Mouse (Mus musculus): ENCODE data around the gene Hist1h2bc. TPM values are rescaled to one million over a fixed set of nuclear protein-coding genes. Genes with fewer than 3 reads are reported as not detected.
A peak's percentile ranks its signal among the peaks of the same experiment; 100 is the strongest.

Hist1h2bc gene
- polyA plus RNA-seq, 1 experiment from 2014 or later: 15.1 TPM

DNA sequence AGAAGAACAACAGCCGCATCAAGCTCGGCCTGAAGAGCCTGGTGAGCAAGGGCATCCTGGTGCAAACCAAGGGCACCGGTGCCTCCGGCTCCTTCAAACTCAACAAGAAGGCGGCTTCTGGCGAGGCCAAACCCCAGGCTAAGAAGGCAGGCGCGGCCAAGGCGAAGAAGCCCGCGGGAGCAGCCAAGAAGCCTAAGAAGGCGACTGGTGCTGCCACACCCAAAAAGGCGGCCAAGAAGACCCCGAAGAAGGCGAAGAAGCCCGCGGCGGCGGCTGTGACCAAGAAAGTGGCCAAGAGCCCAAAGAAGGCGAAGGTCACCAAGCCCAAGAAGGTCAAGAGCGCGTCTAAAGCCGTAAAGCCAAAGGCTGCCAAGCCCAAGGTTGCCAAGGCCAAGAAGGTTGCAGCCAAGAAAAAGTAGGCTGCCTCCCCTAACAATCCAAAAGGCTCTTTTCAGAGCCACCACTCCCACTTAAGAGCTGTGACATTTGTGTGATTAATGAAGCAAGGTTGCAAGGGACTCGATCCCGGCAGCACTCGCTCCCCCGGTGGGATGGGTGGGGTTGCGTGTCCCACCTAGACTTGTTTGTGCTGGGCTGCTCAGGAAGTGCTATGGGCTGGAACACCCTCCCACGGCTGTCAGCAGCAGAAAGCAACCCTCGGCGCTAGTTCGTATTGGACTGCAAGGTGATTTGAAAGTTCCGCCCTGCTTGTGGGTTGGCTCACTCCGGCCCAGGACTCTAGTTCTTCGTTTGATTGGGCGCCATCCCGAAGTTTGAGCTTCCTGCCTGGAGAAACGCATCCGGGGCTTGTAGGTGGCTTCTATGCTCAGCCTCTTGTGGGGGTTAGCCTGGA lies 55.3 kb downstream of the Hist1h2bc start:
- DNase-seq (ENCODE audit: low spot score) (peak; percentile 86), ATAC-seq (ENCODE audit: low FRiP score) (peak; percentile 92)
- peaks cover 12% of the 10 kb centered on the region; the same call in 1 of the 2 replicates for H3K4me1 ChIP-seq (replicated peaks; ENCODE audit: control insufficient read depth, insufficient read depth, low read length)
- peak overlapping the region; percentile 63 for H3K9ac ChIP-seq
- peak overlapping the region; percentile 80 for H3K27ac ChIP-seq
- no peaks in the 10 kb centered on the region for H3K9me3 ChIP-seq (ENCODE audit: control insufficient read depth, low read length)
- H3K4me2 ChIP-seq (replicated peaks): peak overlapping the region; percentile 97
- H3K4me3 ChIP-seq (replicated peaks; ENCODE audit: low read length): peak overlapping the region; percentile 48
- no peaks in the 10 kb centered on the region for H3K36me3 ChIP-seq (replicated peaks; ENCODE audit: control insufficient read depth, insufficient read depth)
- under 1% methylated on average over 39 of the region's 39 CpGs for WGBS
- H3K27me3 ChIP-seq (ENCODE audit: control insufficient read depth, insufficient read depth, low read length): no peaks in the 10 kb centered on the region

DNA sequence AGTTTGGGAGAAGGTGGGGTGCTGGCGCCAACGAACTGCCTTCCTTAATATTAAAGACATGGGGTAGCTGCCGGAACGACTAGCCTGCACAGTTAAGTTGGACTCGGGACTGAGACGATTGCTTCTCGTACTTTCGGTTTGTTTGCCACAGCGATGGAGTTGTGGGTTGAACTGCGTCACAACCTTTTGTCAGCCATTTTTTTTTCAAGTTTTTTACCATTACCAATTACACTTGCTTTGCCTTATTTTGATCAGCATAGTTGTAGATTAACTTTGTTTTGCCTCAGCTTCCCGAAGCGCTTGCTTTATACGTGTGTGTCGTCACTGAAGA lies 55.9 kb downstream of the Hist1h2bc start:
- peak; percentile 64 for DNase-seq (ENCODE audit: low spot score)
- WGBS: 1% methylated on average over 14 of the region's 14 CpGs
- H3K4me3 ChIP-seq (replicated peaks; ENCODE audit: low read length): peak overlapping the region; percentile 48
- no peaks in the 10 kb centered on the region for H3K27me3 ChIP-seq (ENCODE audit: control insufficient read depth, insufficient read depth, low read length)
- peak overlapping the region; percentile 63 for H3K9ac ChIP-seq
- H3K27ac ChIP-seq: peak overlapping the region; percentile 75
- peak; percentile 42 for ATAC-seq (ENCODE audit: low FRiP score)
- peak overlapping the region; percentile 97 for H3K4me2 ChIP-seq (replicated peaks)
- no peaks in the 10 kb centered on the region for H3K9me3 ChIP-seq (ENCODE audit: control insufficient read depth, low read length)
- no peaks in the 10 kb centered on the region for H3K36me3 ChIP-seq (replicated peaks; ENCODE audit: control insufficient read depth, insufficient read depth)
- peaks cover 12% of the 10 kb centered on the region; the same call in 1 of the 2 replicates for H3K4me1 ChIP-seq (replicated peaks; ENCODE audit: control insufficient read depth, insufficient read depth, low read length)

DNA sequence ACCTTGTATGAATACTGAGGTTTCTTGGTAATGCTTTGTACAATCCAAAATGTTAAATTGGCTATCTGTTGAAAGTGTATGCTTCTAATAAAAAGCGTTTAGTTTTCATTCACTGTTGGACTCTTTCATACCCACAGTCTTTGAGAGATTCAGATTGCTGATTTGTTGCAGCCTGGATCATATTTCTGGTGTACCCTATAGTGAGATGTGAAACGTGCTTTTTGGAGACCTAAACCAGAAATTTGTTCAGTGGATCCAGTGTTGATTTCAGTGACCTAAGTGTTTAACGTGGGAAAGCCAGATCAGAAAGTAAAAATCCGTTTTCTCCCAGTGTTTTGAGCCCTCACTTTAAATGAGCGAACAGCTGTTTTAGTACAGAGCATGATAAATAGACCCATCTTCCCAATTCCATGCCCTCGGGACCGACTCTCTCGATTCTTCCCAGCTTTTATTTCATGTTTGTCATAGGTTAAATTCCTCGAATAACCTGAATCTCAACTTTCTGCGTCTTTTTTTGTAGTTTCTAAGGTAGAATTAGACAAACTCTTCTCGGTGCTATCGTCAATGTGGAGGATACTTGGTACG lies 56.3 kb downstream of the Hist1h2bc start:
- ATAC-seq (ENCODE audit: low FRiP score) (no peak), DNase-seq (ENCODE audit: low spot score) (no peak)
- Histone ChIP-seq H3K4me2 (replicated peaks) (peak overlapping the region; percentile 97), H3K4me3 (replicated peaks; ENCODE audit: low read length) (peak overlapping the region; percentile 48), H3K27me3 (ENCODE audit: control insufficient read depth, insufficient read depth, low read length) (no peaks in the 10 kb centered on the region), H3K9ac (peak overlapping the region; percentile 63), H3K36me3 (replicated peaks; ENCODE audit: control insufficient read depth, insufficient read depth) (no peaks in the 10 kb centered on the region), H3K27ac (peak overlapping the region; percentile 75), H3K4me1 (replicated peaks; ENCODE audit: control insufficient read depth, insufficient read depth, low read length) (peaks cover 12% of the 10 kb centered on the region; the same call in 1 of the 2 replicates), H3K9me3 (ENCODE audit: control insufficient read depth, low read length) (no peaks in the 10 kb centered on the region)
- 38% methylated on average over 13 of the region's 13 CpGs for WGBS

DNA sequence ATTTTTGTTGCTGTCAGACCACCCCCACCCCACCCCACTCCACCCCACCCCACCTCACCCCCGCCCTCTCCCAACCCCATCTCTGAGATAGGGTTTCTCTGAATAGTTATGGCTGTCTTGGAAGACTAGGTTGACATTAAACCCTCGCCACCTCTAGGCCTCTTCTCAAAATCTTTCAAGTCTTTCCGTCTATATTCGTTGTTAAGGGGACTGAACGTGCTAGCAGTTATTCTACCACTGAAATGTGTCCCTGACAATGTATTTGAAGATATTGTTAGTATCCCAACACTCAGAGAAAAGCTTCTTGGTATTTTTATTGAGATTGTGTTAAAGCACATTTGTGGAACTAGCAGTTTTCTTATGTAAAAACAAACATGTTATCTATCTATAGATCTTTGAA lies 56.9 kb downstream of the Hist1h2bc start:
- H3K27ac ChIP-seq: no peak overlapping the region

DNA sequence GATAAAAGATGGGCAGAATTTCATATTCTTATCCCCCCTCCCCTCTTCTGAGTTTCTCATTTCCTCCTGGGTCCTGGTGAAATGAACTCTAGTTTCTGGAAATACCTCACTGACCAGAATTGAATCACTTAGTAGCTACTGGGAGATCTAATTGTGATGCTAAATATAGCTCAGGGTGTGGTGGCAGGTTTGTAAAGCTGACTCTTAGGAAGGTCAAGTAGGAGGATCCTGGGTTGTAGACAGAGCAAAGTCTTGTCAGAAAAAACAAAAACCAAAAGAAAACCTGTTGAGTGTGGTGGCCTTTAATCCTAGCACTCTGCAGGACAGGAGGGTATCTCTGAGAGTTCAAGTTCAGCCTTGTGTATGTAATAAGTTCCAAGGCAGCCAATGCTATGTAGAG lies 58.0 kb downstream of the Hist1h2bc start:
- Histone ChIP-seq H3K27ac (no peak overlapping the region), H3K4me3 (replicated peaks; ENCODE audit: low read length) (no peak overlapping the region), H3K4me1 (replicated peaks; ENCODE audit: control insufficient read depth, insufficient read depth, low read length) (peaks cover 17% of the 10 kb centered on the region), H3K27me3 (ENCODE audit: control insufficient read depth, insufficient read depth, low read length) (no peaks in the 10 kb centered on the region), H3K9me3 (ENCODE audit: control insufficient read depth, low read length) (no peaks in the 10 kb centered on the region), H3K36me3 (replicated peaks; ENCODE audit: control insufficient read depth, insufficient read depth) (no peaks in the 10 kb centered on the region), H3K9ac (no peak overlapping the region), H3K4me2 (replicated peaks) (no peak overlapping the region)
- ATAC-seq (ENCODE audit: low FRiP score) (no peak), DNase-seq (ENCODE audit: low spot score) (no peak)

More for the DNA sequence above, 56.9 kb downstream of the Hist1h2bc start:
- 78% methylated on average over 5 of the region's 5 CpGs for WGBS
- Histone ChIP-seq H3K36me3 (replicated peaks; ENCODE audit: control insufficient read depth, insufficient read depth) (no peaks in the 10 kb centered on the region), H3K9me3 (ENCODE audit: control insufficient read depth, low read length) (no peaks in the 10 kb centered on the region), H3K27me3 (ENCODE audit: control insufficient read depth, insufficient read depth, low read length) (no peaks in the 10 kb centered on the region), H3K4me1 (replicated peaks; ENCODE audit: control insufficient read depth, insufficient read depth, low read length) (peaks cover 16% of the 10 kb centered on the region), H3K9ac (no peak overlapping the region), H3K4me2 (replicated peaks) (peak overlapping the region; percentile 97; the same call in 1 of the 2 replicates), H3K4me3 (replicated peaks; ENCODE audit: low read length) (no peak overlapping the region)
- no peak for DNase-seq (ENCODE audit: low spot score)
- ATAC-seq (ENCODE audit: low FRiP score): no peak

Small RNA genes within 50 kb of the gene (microRNA-seq; reads per million reads assigned to microRNA genes)
- not detected for gene Gm44350

Other genes with a start within 250 kb of the Hist1h2bc start
- gene Btn1a1, start 218.3 kb upstream of the Hist1h2bc start, polyA plus RNA-seq (2014; fragmentation: Nextera tagmentation; extraction: Ambion mirVana): 0.05 TPM in 1 of 2 replicates, not detected in the other
- 0.21 TPM in 1 of 2 replicates, not detected in the other for gene Btn2a2, start 195.3 kb upstream of the Hist1h2bc start, polyA plus RNA-seq (2014; fragmentation: Nextera tagmentation; extraction: Ambion mirVana)
- gene Hist1h4h, start 153.1 kb upstream of the Hist1h2bc start, polyA plus RNA-seq (2014; fragmentation: Nextera tagmentation; extraction: Ambion mirVana): 3.2 and 3.3 TPM in 2 replicates
- 0.81 and 3.3 TPM in 2 replicates for gene Hist1h2af, start 150.3 kb upstream of the Hist1h2bc start, polyA plus RNA-seq (2014; fragmentation: Nextera tagmentation; extraction: Ambion mirVana)
- 1.2 TPM in 1 of 2 replicates, not detected in the other for gene Hist1h3g, start 148.8 kb upstream of the Hist1h2bc start, polyA plus RNA-seq (2014; fragmentation: Nextera tagmentation; extraction: Ambion mirVana)
- 0.22 TPM in 1 of 2 replicates, not detected in the other for gene Hist1h2bh, start 140.8 kb upstream of the Hist1h2bc start, polyA plus RNA-seq (2014; fragmentation: Nextera tagmentation; extraction: Ambion mirVana)
- gene Hist1h3f, start 140.1 kb upstream of the Hist1h2bc start, polyA plus RNA-seq (2014; fragmentation: Nextera tagmentation; extraction: Ambion mirVana): 0.28 and 0.29 TPM in 2 replicates
- not detected in 2 replicates for gene Hist1h4f, start 132.6 kb upstream of the Hist1h2bc start, polyA plus RNA-seq (2014; fragmentation: Nextera tagmentation; extraction: Ambion mirVana)
- gene Hist1h1d, start 130.9 kb upstream of the Hist1h2bc start, polyA plus RNA-seq (2014; fragmentation: Nextera tagmentation; extraction: Ambion mirVana): 0.12 and 0.17 TPM in 2 replicates
- gene Hist1h3e, start 121.8 kb upstream of the Hist1h2bc start, polyA plus RNA-seq (2014; fragmentation: Nextera tagmentation; extraction: Ambion mirVana): 1.5 and 3.1 TPM in 2 replicates
- 21.8 and 22.5 TPM in 2 replicates for gene Hist1h2ae, start 113.0 kb upstream of the Hist1h2bc start, polyA plus RNA-seq (2014; fragmentation: Nextera tagmentation; extraction: Ambion mirVana)
- gene Hist1h2bg, start 112.8 kb upstream of the Hist1h2bc start, polyA plus RNA-seq (2014; fragmentation: Nextera tagmentation; extraction: Ambion mirVana): 0.94 and 2.3 TPM in 2 replicates
- gene Hist1h2bf, start 110.0 kb upstream of the Hist1h2bc start, polyA plus RNA-seq (2014; fragmentation: Nextera tagmentation; extraction: Ambion mirVana): 0.91 and 1.8 TPM in 2 replicates
- gene Hist1h2ad, start 109.8 kb upstream of the Hist1h2bc start, polyA plus RNA-seq (2014; fragmentation: Nextera tagmentation; extraction: Ambion mirVana): 0.77 TPM in 1 of 2 replicates, not detected in the other
- 1.4 and 2.2 TPM in 2 replicates for gene Hist1h3d, start 108.4 kb upstream of the Hist1h2bc start, polyA plus RNA-seq (2014; fragmentation: Nextera tagmentation; extraction: Ambion mirVana)
- gene Hist1h4d, start 102.6 kb upstream of the Hist1h2bc start, polyA plus RNA-seq (2014; fragmentation: Nextera tagmentation; extraction: Ambion mirVana): 29.1 and 37.2 TPM in 2 replicates
- gene Hist1h2be, start 63.1 kb upstream of the Hist1h2bc start, polyA plus RNA-seq (2014; fragmentation: Nextera tagmentation; extraction: Ambion mirVana): 0.52 and 1.0 TPM in 2 replicates
- 4.4 and 5.3 TPM in 2 replicates for gene Hist1h1e, start 61.6 kb upstream of the Hist1h2bc start, polyA plus RNA-seq (2014; fragmentation: Nextera tagmentation; extraction: Ambion mirVana)
- gene Hist1h2ac, start 251 bp upstream of the Hist1h2bc start, polyA plus RNA-seq (2014; fragmentation: Nextera tagmentation; extraction: Ambion mirVana): 0.26 and 0.27 TPM in 2 replicates
- gene Hist1h1t, start 11.6 kb downstream of the Hist1h2bc start, polyA plus RNA-seq (2014; fragmentation: Nextera tagmentation; extraction: Ambion mirVana): not detected in 2 replicates
- 3.0 and 3.5 TPM in 2 replicates for gene Hist1h4c, start 14.3 kb downstream of the Hist1h2bc start, polyA plus RNA-seq (2014; fragmentation: Nextera tagmentation; extraction: Ambion mirVana)
- 4.8 and 7.0 TPM in 2 replicates for gene Hfe, start 26.7 kb downstream of the Hist1h2bc start, polyA plus RNA-seq (2014; fragmentation: Nextera tagmentation; extraction: Ambion mirVana)
- gene Hist1h1c, start 54.6 kb downstream of the Hist1h2bc start, polyA plus RNA-seq (2014; fragmentation: Nextera tagmentation; extraction: Ambion mirVana): 7.2 and 8.3 TPM in 2 replicates
- 1.1 TPM in 1 of 2 replicates, not detected in the other for gene Hist1h3c, start 61.4 kb downstream of the Hist1h2bc start, polyA plus RNA-seq (2014; fragmentation: Nextera tagmentation; extraction: Ambion mirVana)
- gene Hist1h2bb, start 62.5 kb downstream of the Hist1h2bc start, polyA plus RNA-seq (2014; fragmentation: Nextera tagmentation; extraction: Ambion mirVana): 0.64 TPM in 1 of 2 replicates, not detected in the other
- 6.7 and 9.8 TPM in 2 replicates for gene Hist1h2ab, start 66.9 kb downstream of the Hist1h2bc start, polyA plus RNA-seq (2014; fragmentation: Nextera tagmentation; extraction: Ambion mirVana)
- gene Hist1h3b, start 68.1 kb downstream of the Hist1h2bc start, polyA plus RNA-seq (2014; fragmentation: Nextera tagmentation; extraction: Ambion mirVana): 1.1 and 1.8 TPM in 2 replicates
- 2.1 TPM in 1 of 2 replicates, not detected in the other for gene Hist1h4b, start 72.8 kb downstream of the Hist1h2bc start, polyA plus RNA-seq (2014; fragmentation: Nextera tagmentation; extraction: Ambion mirVana)
- 0.55 TPM in 1 of 2 replicates, not detected in the other for gene Hist1h4a, start 77.0 kb downstream of the Hist1h2bc start, polyA plus RNA-seq (2014; fragmentation: Nextera tagmentation; extraction: Ambion mirVana)
- gene Hist1h3a, start 78.2 kb downstream of the Hist1h2bc start, polyA plus RNA-seq (2014; fragmentation: Nextera tagmentation; extraction: Ambion mirVana): 0.94 and 2.1 TPM in 2 replicates
- 0.50 and 1.1 TPM in 2 replicates for gene Hist1h1a, start 79.5 kb downstream of the Hist1h2bc start, polyA plus RNA-seq (2014; fragmentation: Nextera tagmentation; extraction: Ambion mirVana)
- gene Trim38, start 85.7 kb downstream of the Hist1h2bc start, polyA plus RNA-seq (2014; fragmentation: Nextera tagmentation; extraction: Ambion mirVana): not detected in 2 replicates
- not detected in 2 replicates for gene Slc17a2, start 122.8 kb downstream of the Hist1h2bc start, polyA plus RNA-seq (2014; fragmentation: Nextera tagmentation; extraction: Ambion mirVana)
- gene Slc17a3, start 155.2 kb downstream of the Hist1h2bc start, polyA plus RNA-seq (2014; fragmentation: Nextera tagmentation; extraction: Ambion mirVana): not detected in 2 replicates
- not detected in 2 replicates for gene Slc17a1, start 183.6 kb downstream of the Hist1h2bc start, polyA plus RNA-seq (2014; fragmentation: Nextera tagmentation; extraction: Ambion mirVana)
- gene Slc17a4, start 230.8 kb downstream of the Hist1h2bc start, polyA plus RNA-seq (2014; fragmentation: Nextera tagmentation; extraction: Ambion mirVana): not detected in 2 replicates
- not detected in 2 replicates for gene Hist1h2ba, start 250.0 kb downstream of the Hist1h2bc start, polyA plus RNA-seq (2014; fragmentation: Nextera tagmentation; extraction: Ambion mirVana)

Measured in hindbrain, embryonic 14.5 days (tissue).